Mouse (Mus musculus) CH12.LX (cell line): ENCODE data around the gene Ankle1. TPM values are rescaled to one million over a fixed set of nuclear protein-coding genes. Genes with fewer than 3 reads are reported as not detected.

Source experiments
- DNase-seq: peaks from one replicate; pipeline ENCODE4 v3.0.0-alpha.2; 2013; ENCODE audit errors: extremely low read depth
- H3K27ac ChIP-seq: 2 replicates; pipeline ENCODE4 v1.5.1; 2012; ENCODE audit warnings: low read depth, mild to moderate bottlenecking, control low read depth, moderate library complexity; ENCODE audit not compliant: insufficient read depth
- H3K27me3 ChIP-seq: replicated peaks from 2 replicates; pipeline ENCODE3; 2012; ENCODE audit warnings: inconsistent platforms
- H3K36me3 ChIP-seq, 2 experiments: replicated peaks in 1 of 2; 2 replicates each; pipeline versions ENCODE3 to v1.6.1; 2012; ENCODE audit warnings: inconsistent platforms in 1 of 2, low read length in 1 of 2, mild to moderate bottlenecking in 1 of 2, mixed read lengths in 1 of 2, moderate library complexity in 1 of 2; ENCODE audit not compliant: control insufficient read depth in 1 of 2, insufficient read depth in 1 of 2
- H3K4me1 ChIP-seq, 2 experiments: 2 replicates each; pipeline ENCODE4 v1.6.1; 2012; ENCODE audit warnings: inconsistent platforms in 1 of 2, moderate library complexity in 1 of 2; ENCODE audit not compliant: insufficient read depth in 2 of 2, control insufficient read depth in 1 of 2
- H3K4me2 ChIP-seq: 2 replicates; pipeline ENCODE4 v1.6.1; 2012; ENCODE audit warnings: low read depth, mild to moderate bottlenecking, control low read depth; ENCODE audit not compliant: poor library complexity, insufficient read depth, severe bottlenecking
- H3K4me3 ChIP-seq, 3 experiments: fragments of 150-350 bp in 1 of 3; sonication (generic) in 1 of 3; replicated peaks in 1 of 3; 2 replicates each; pipeline versions ENCODE3 to v1.5.1; 2011 to 2012; ENCODE audit warnings: low read depth in 2 of 3, low read length in 2 of 3, mild to moderate bottlenecking in 2 of 3, moderate library complexity in 2 of 3, control low read depth in 1 of 3, improper control_type of control experiment in 1 of 3, inconsistent platforms in 1 of 3, mixed read lengths in 1 of 3; ENCODE audit not compliant: poor library complexity in 1 of 3
- H3K79me2 ChIP-seq: replicated peaks from 2 replicates; pipeline ENCODE4 v1.6.1; 2012; ENCODE audit warnings: mild to moderate bottlenecking, moderate library complexity; ENCODE audit not compliant: control insufficient read depth, poor library complexity, insufficient read depth, severe bottlenecking; ENCODE audit errors: extremely low read depth
- H3K9ac ChIP-seq: 2 replicates; pipeline ENCODE4 v1.6.1; 2012; ENCODE audit warnings: low read depth, mild to moderate bottlenecking, control low read depth, moderate library complexity; ENCODE audit not compliant: insufficient read depth
- H3K9me3 ChIP-seq: replicated peaks from 2 replicates; pipeline ENCODE3; 2012; ENCODE audit warnings: low read length, inconsistent platforms, mixed read lengths
- BHLHE40 ChIP-seq: IDR thresholded peaks from 2 replicates; pipeline ENCODE4 v1.6.1; 2011; ENCODE audit warnings: mild to moderate bottlenecking, low read depth, low read length, improper control_type of control experiment
- CHD1 ChIP-seq: IDR thresholded peaks from 2 replicates; pipeline ENCODE4 v1.6.1; 2012; ENCODE audit warnings: low read depth, low read length, improper control_type of control experiment, inconsistent platforms
- CHD2 ChIP-seq: IDR thresholded peaks from 2 replicates; pipeline ENCODE4 v1.6.1; 2011; ENCODE audit warnings: low read length, improper control_type of control experiment
- E2F4 ChIP-seq: IDR thresholded peaks from 2 replicates; pipeline ENCODE4 v1.6.1; 2011; ENCODE audit warnings: low read depth, low read length, improper control_type of control experiment; ENCODE audit not compliant: insufficient replicate concordance
- EP300 ChIP-seq: IDR thresholded peaks from 2 replicates; pipeline ENCODE4 v1.6.1; 2011; ENCODE audit warnings: low read length, improper control_type of control experiment
- JUND ChIP-seq: conservative IDR thresholded peaks from 2 replicates; pipeline ENCODE4 v1.6.1; 2011; ENCODE audit warnings: low read depth, low read length, improper control_type of control experiment
- KAT2A ChIP-seq: IDR thresholded peaks from 2 replicates; pipeline ENCODE4 v1.6.1; 2012; ENCODE audit warnings: low read length, improper control_type of control experiment, inconsistent platforms; ENCODE audit not compliant: insufficient replicate concordance
- MAFK ChIP-seq: IDR thresholded peaks from 2 replicates; pipeline ENCODE4 v1.6.1; 2011; ENCODE audit warnings: low read length, improper control_type of control experiment; ENCODE audit not compliant: insufficient replicate concordance
- MEF2A ChIP-seq: IDR thresholded peaks from 2 replicates; pipeline ENCODE4 v1.6.1; 2014; ENCODE audit warnings: low read depth, mild to moderate bottlenecking, inconsistent platforms, low read length, improper control_type of control experiment, borderline replicate concordance
- NELFE ChIP-seq: IDR thresholded peaks from 2 replicates; pipeline ENCODE4 v1.6.1; 2011; ENCODE audit warnings: low read depth, low read length, improper control_type of control experiment
- PAX5 ChIP-seq: IDR thresholded peaks from 2 replicates; pipeline ENCODE4 v1.6.1; 2012; ENCODE audit warnings: low read length, inconsistent platforms, mixed read lengths
- POLR2A ChIP-seq: IDR thresholded peaks from 2 replicates; pipeline ENCODE4 v1.6.1; 2011; ENCODE audit warnings: low read depth, mild to moderate bottlenecking, improper control_type of control experiment, low read length
- RAD21 ChIP-seq: IDR thresholded peaks from 2 replicates; pipeline ENCODE4 v1.6.1; 2011; ENCODE audit warnings: low read depth, mild to moderate bottlenecking, low read length, improper control_type of control experiment, moderate library complexity
- RCOR1 ChIP-seq: conservative IDR thresholded peaks from 2 replicates; pipeline ENCODE4 v1.6.1; 2012; ENCODE audit warnings: low read depth, mild to moderate bottlenecking, inconsistent platforms, low read length, improper control_type of control experiment
- SIN3A ChIP-seq: IDR thresholded peaks from 2 replicates; pipeline ENCODE4 v1.6.1; 2012; ENCODE audit warnings: low read length, improper control_type of control experiment, inconsistent platforms
- TBP ChIP-seq: conservative IDR thresholded peaks from 2 replicates; pipeline ENCODE4 v1.6.1; 2011; ENCODE audit warnings: low read depth, low read length, improper control_type of control experiment
- ZMIZ1 ChIP-seq: IDR thresholded peaks from 2 replicates; pipeline ENCODE4 v1.6.1; 2012; ENCODE audit warnings: low read depth, mild to moderate bottlenecking, inconsistent platforms, low read length, improper control_type of control experiment
- dilution Hi-C: fragments of 300-500 bp; cut with MboI; formaldehyde crosslinking; loops from 2 replicates; pipeline ENCODE4 v1.14.3; 2020; ENCODE audit warnings: low sequenced_read_pairs; ENCODE audit not compliant: extremely low pct_unique_long_range_greater_than_20kb, extremely low pct_ligation_motif_present
- in situ Hi-C: fragments of 300-500 bp; cut with MboI; formaldehyde crosslinking; loops from 3 replicates; pipeline ENCODE4 v1.14.3; 2019; ENCODE audit warnings: low sequenced_read_pairs, low pct_ligation_motif_present, low pct_unique_long_range_greater_than_20kb, mixed read lengths
- polyA plus RNA-seq: library from polyadenylated mRNA; unstranded; fragments of >175 nt; gene quantifications from 2 replicates; pipeline ENCODE4 v1.2.1, GENCODE M21; 2012; ENCODE audit warnings: low read depth; ENCODE audit not compliant: insufficient read length
- total RNA-seq, 2 experiments: library from RNA; depleted of rRNA; stranded (reverse); fragments of 300-350 nt in 1 of 2; fragments of >200 nt in 1 of 2; gene quantifications; 2 replicates each; pipeline ENCODE4 v1.2.3; 2012 to 2014

Gene Ankle1
- total and polyA plus RNA-seq, 3 experiments: 9.4 to 17.9 (median 17.4) TPM

GRCm38 (mm10) chr8:71407441-71407840, 1.6 kb downstream of the Ankle1 start:
- H3K79me2 ChIP-seq: peaks cover 7% of the 10 kb centered on the region; the same call in 1 of the 2 replicates
- DNase-seq: no peak
- peaks cover 43 to 65% of the 10 kb centered on the region in 2 experiments for H3K36me3 ChIP-seq
- TF ChIP-seq ZMIZ1: no peak
- no peak for TF ChIP-seq RCOR1
- TF ChIP-seq TBP: no peak
- TF ChIP-seq CHD2: no peak
- TF ChIP-seq KAT2A: no peak
- TF ChIP-seq BHLHE40: no peak
- no peak for TF ChIP-seq E2F4
- TF ChIP-seq POLR2A: no peak
- no peak for TF ChIP-seq RAD21
- TF ChIP-seq MAFK: no peak
- TF ChIP-seq MEF2A: no peak
- TF ChIP-seq, all 38 proteins: peak for 0
- no peak overlapping the region for H3K4me3 ChIP-seq
- dilution Hi-C loops (no loop called here), in situ Hi-C loops (loop anchor here (5.0 kb wide), 1 partner anchor 35 kb away; the partner anchor contains the start of gene Ocel1)
- no peak overlapping the region for H3K27ac ChIP-seq
- no peak overlapping the region for H3K4me2 ChIP-seq
- H3K9me3 ChIP-seq: no peaks in the 10 kb centered on the region
- H3K9ac ChIP-seq: no peak overlapping the region
- H3K4me1 ChIP-seq: peaks cover 17 to 41% of the 10 kb centered on the region in 2 experiments
- H3K27me3 ChIP-seq: no peaks in the 10 kb centered on the region

- H3K9ac ChIP-seq: no peak overlapping the region
- H3K79me2 ChIP-seq: peaks cover 7% of the 10 kb centered on the region; the same call in 1 of the 2 replicates
- in situ Hi-C loops (loop anchor here (5.0 kb wide), 1 partner anchor 36 kb away; the partner anchor contains the start of gene Ocel1), dilution Hi-C loops (no loop called here)
- H3K36me3 ChIP-seq: peaks cover 36 to 57% of the 10 kb centered on the region in 2 experiments
- TF ChIP-seq NELFE (no peak), JUND (no peak), CHD1 (no peak), EP300 (no peak), MEF2A (no peak), PAX5 (no peak), SIN3A (no peak), ZMIZ1 (no peak), POLR2A (no peak)
- no peak overlapping the region for H3K4me2 ChIP-seq
- no peak overlapping the region for H3K4me3 ChIP-seq
- no peak overlapping the region for H3K27ac ChIP-seq
- H3K4me1 ChIP-seq: peaks cover 17 to 40% of the 10 kb centered on the region in 2 experiments
- H3K9me3 ChIP-seq: no peaks in the 10 kb centered on the region
- no peak for DNase-seq
- H3K27me3 ChIP-seq: no peaks in the 10 kb centered on the region
These were observed 2.4 kb downstream of the Ankle1 start for GRCm38 (mm10) chr8:71408231-71408630.
